Mouse (Mus musculus): ENCODE data around the gene Spryd3.

Gene Spryd3

GRCm38 (mm10) chr15:102072963-102073558, 63.0 kb downstream of the Spryd3 start:
- DNase-seq (ENCODE audit: low read depth, low spot score), result no peak

- no peak for DNase-seq (ENCODE audit: low read depth, low spot score)
Observed at GRCm38 (mm10) chr15:102070476-102071467, 65.3 kb downstream of the Spryd3 start.
